Mouse (Mus musculus): ENCODE results near the gene Stx12. TPM values are rescaled to one million over a fixed set of nuclear protein-coding genes. Genes with fewer than 3 reads are reported as not detected.

The Stx12 gene
- polyA plus RNA-seq, 1 experiment from 2014 or later, result 54.3 TPM

DNA sequence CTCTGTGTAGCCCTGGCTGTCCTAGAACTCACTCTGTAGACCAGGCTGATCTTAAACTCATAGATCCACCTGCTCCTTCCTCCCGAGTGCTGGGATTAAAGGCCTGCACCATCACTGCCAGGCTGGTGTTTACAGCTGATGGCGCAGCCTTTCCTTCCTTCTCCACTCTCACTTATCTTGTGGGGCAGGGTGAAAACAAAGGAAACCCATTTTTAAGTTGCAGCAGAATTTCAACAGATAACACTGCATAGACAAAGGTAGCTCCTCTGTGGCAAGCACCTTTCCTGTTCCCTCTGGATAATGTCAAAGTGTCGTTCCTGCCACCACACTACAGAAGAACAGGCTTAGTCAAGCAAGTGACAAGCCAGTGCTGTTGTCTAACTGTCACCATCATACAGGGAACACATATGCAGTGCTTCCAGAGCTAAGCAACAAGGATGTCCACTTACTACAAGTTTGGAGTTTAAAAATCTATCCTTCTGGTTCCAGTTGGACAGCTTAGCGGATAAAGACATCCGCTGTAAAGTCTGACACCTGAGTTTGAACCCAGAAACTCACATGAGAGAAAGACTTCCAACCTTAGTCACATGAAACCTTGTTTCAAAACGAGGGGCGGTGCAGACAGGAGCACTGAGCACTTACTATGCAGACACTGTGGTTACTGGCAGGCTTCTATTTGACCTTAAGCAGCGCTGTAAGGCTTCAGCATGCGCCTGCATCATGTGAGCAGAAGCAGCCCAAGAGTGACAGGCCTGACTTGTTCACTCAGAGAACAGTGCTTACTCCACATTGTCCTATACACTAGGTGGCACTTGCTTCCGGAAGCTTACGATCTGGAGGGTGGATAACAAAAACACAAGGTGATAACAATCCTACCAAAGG is 10.6 kb downstream of the Stx12 start:
- Histone ChIP-seq H3K4me3 (ENCODE audit: low read length) (no peak overlapping the region), H3K36me3 (ENCODE audit: control insufficient read depth, insufficient read depth, low read length) (peaks cover 10% of the 10 kb centered on the region; the same call in 1 of the 2 replicates), H3K27ac (ENCODE audit: low read length) (peak overlapping the region; percentile 77), H3K27me3 (replicated peaks; ENCODE audit: control insufficient read depth, insufficient read depth, low read length) (no peaks in the 10 kb centered on the region), H3K9ac (ENCODE audit: low read depth, low read length) (no peak overlapping the region), H3K9me3 (ENCODE audit: control insufficient read depth, low read length) (no peaks in the 10 kb centered on the region), H3K4me2 (ENCODE audit: low read depth, low read length) (0 out of 2 replicates have a peak overlapping the region, but pooled peaks have one; percentile 18), H3K4me1 (ENCODE audit: control insufficient read depth, insufficient read depth, low read length) (peaks cover 13% of the 10 kb centered on the region; the same call in 1 of the 2 replicates)
- 73% methylated on average over 11 of the region's 11 CpGs for WGBS
- peak; percentile 87 for ATAC-seq

DNA sequence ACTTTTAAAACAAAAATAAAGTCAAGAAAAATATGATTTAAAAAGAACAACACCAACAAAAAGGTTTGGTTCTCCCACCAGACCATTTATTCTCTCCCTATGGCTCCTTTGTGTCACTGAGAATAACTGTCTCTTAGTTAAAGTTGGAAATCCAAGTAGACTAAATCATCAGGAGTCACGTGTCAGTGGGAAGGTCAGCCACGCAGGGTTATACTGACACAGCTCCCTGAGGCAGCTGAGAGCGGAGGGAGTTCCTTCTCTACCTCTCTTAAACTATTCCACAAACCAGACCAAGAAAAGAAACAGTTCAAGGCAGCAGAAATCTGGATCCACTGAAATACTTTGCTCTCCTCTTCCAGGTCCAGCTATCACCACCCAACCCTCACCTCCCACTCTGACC is 13.2 kb downstream of the Stx12 start:
- no peak overlapping the region for H3K4me3 ChIP-seq (ENCODE audit: low read length)
- H3K4me2 ChIP-seq (ENCODE audit: low read depth, low read length), result no peak overlapping the region
- H3K27me3 ChIP-seq (replicated peaks; ENCODE audit: control insufficient read depth, insufficient read depth, low read length), result no peaks in the 10 kb centered on the region
- 95% methylated on average over 3 of the region's 3 CpGs for WGBS
- no peaks in the 10 kb centered on the region for H3K9me3 ChIP-seq (ENCODE audit: control insufficient read depth, low read length)
- peaks cover 13% of the 10 kb centered on the region; the same call in 1 of the 2 replicates for H3K4me1 ChIP-seq (ENCODE audit: control insufficient read depth, insufficient read depth, low read length)
- peaks cover 23% of the 10 kb centered on the region for H3K36me3 ChIP-seq (ENCODE audit: control insufficient read depth, insufficient read depth, low read length)
- no peak overlapping the region for H3K9ac ChIP-seq (ENCODE audit: low read depth, low read length)
- no peak for ATAC-seq
- H3K27ac ChIP-seq (ENCODE audit: low read length), result no peak overlapping the region

DNA sequence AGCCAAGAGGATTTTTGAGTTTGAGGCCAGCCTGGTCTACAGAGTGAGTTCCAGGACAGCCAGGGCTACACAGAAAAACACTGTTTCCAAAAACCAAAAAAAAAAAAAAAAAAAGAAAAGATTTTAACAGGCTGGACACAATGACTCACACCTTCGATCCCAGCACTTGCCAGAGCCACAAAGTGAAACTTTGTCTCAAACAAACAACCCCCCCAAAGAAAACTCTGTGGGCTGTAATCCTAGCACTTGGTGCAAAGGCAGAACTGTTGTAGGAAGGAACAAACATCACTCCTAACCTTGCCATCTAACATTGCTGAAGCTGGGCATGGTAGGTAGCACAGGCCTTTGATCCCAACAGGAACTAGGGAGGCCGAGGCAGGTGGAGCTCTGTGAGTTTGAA is 19.5 kb downstream of the Stx12 start:
- no peaks in the 10 kb centered on the region for H3K9me3 ChIP-seq (ENCODE audit: control insufficient read depth, low read length)
- H3K4me3 ChIP-seq (ENCODE audit: low read length), result no peak overlapping the region
- no peaks in the 10 kb centered on the region for H3K4me1 ChIP-seq (ENCODE audit: control insufficient read depth, insufficient read depth, low read length)
- no peak overlapping the region for H3K4me2 ChIP-seq (ENCODE audit: low read depth, low read length)
- WGBS, result 92% methylated on average over 2 of the region's 2 CpGs
- H3K36me3 ChIP-seq (ENCODE audit: control insufficient read depth, insufficient read depth, low read length), result peaks cover 29% of the 10 kb centered on the region
- H3K27me3 ChIP-seq (replicated peaks; ENCODE audit: control insufficient read depth, insufficient read depth, low read length), result no peaks in the 10 kb centered on the region
- ATAC-seq, result no peak
- H3K9ac ChIP-seq (ENCODE audit: low read depth, low read length), result no peak overlapping the region
- H3K27ac ChIP-seq (ENCODE audit: low read length), result no peak overlapping the region

DNA sequence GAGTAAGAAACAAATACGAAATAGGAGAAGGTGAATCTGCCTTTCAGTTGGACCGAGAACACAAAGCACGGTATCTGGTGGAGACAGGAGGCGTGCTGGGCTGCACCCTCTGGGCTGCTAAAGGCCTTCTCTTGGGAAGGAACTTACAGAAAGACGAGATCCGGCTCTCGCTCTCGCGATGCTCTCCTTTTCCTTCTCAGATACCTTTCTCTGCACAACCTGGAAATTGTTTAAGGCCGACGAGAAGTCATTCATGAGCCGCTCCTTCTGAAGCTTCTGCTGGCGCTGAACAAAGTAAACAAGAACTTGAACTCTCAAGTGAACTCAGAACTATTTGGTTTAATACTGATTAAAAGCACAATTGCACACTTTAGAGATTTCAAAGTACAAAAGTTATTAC is 21.3 kb downstream of the Stx12 start:
- Histone ChIP-seq H3K9ac (ENCODE audit: low read depth, low read length) (no peak overlapping the region), H3K4me1 (ENCODE audit: control insufficient read depth, insufficient read depth, low read length) (no peaks in the 10 kb centered on the region), H3K9me3 (ENCODE audit: control insufficient read depth, low read length) (no peaks in the 10 kb centered on the region), H3K27ac (ENCODE audit: low read length) (peak overlapping the region; percentile 35), H3K36me3 (ENCODE audit: control insufficient read depth, insufficient read depth, low read length) (peaks cover 19% of the 10 kb centered on the region), H3K27me3 (replicated peaks; ENCODE audit: control insufficient read depth, insufficient read depth, low read length) (no peaks in the 10 kb centered on the region), H3K4me3 (ENCODE audit: low read length) (no peak overlapping the region), H3K4me2 (ENCODE audit: low read depth, low read length) (no peak overlapping the region)
- peak; percentile 86 for ATAC-seq
- 65% methylated on average over 13 of the region's 13 CpGs for WGBS

DNA sequence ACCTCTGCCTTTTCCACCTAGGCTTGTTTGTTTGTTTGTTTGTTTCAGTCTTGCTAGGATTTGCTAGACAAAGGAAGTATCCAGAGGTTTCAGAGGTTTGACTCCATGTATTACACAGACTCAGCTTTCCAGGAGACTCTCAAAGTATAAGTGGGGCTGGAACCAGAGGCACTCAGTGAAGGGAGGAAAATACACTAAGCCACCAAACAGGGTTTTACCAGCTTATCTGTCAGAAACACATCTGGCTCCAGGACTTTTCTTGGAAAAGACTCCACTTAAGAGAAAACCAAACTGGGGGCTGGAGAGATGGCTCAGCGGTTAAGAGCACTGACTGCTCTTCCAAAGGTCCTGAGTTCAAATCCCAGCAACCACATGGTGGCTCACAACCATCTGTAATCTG is 23.4 kb downstream of the Stx12 start:
- H3K4me3 ChIP-seq (ENCODE audit: low read length), result no peak overlapping the region
- no peak for ATAC-seq
- no peaks in the 10 kb centered on the region for H3K9me3 ChIP-seq (ENCODE audit: control insufficient read depth, low read length)
- H3K9ac ChIP-seq (ENCODE audit: low read depth, low read length), result no peak overlapping the region
- no peaks in the 10 kb centered on the region for H3K27me3 ChIP-seq (replicated peaks; ENCODE audit: control insufficient read depth, insufficient read depth, low read length)
- H3K27ac ChIP-seq (ENCODE audit: low read length), result no peak overlapping the region
- H3K4me1 ChIP-seq (ENCODE audit: control insufficient read depth, insufficient read depth, low read length), result no peaks in the 10 kb centered on the region
- WGBS, result 93% methylated on average over 1 of the region's 1 CpGs
- peaks cover 17% of the 10 kb centered on the region for H3K36me3 ChIP-seq (ENCODE audit: control insufficient read depth, insufficient read depth, low read length)
- H3K4me2 ChIP-seq (ENCODE audit: low read depth, low read length), result no peak overlapping the region

DNA sequence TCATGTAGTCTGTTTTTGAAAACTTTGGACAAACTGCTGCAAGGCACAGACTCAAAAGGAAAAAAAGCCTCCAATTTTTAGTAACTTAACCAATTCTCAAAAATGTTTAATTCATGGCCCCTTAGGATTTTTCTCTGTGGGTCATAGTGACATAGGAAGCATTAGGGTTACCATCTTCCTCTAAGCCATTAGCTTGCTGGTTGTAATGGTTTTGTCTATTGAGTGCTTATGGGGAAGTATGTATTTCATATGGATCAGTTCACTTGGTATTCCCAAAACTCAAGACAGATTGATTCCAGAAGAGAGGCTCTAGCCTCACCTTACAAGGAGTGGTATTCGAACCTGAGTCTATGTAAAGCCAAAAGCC is 40.6 kb downstream of the Stx12 start:
- H3K27ac ChIP-seq (ENCODE audit: low read length), result no peak overlapping the region
- H3K9ac ChIP-seq (ENCODE audit: low read depth, low read length), result peak overlapping the region; percentile 92; the same call in 1 of the 2 replicates

DNA sequence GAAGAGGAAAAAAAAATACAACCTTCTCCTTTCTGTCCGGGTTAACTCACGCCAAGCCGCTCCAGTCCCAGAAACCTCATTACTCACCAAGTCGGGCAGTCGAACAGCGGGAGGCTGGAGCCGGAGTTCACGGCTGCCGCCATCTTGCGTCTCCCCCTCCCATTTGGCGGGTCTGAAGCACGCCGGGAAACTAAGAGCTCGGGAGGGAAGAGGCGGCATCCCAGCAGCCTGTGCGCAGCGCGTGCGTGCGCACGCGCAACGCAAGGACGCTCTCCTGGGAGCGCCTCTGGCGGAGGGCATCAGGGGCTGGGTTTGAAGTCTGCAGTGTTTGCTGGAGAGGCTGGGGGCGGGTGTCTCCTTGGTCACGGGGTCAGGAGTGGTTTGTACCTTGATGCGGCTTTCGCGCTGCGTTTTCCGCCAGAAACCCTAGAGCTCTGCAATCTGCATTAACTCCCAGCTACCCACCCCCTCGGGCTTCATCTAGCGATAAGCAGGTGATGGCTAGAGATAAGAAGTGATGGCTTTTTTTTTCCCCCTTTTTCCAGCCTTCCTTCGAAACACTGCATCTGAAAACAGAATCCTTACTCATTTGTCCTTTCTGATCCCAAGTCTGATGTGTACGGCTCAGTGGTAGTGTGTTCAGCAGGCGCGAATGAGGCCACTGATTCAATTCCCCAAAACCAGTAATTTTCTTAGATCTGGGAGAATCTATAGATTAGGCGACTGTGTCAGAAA is 41.2 kb downstream of the Stx12 start, which contains the start of gene Ppp1r8:
Gene Ppp1r8 (minus strand): TSS at position 200 of the 735 bp plus-strand sequence.
- peak within 1 kb of the TSS; percentile 92 for H3K9ac ChIP-seq (ENCODE audit: low read depth, low read length)
- peaks cover 9% of the 10 kb centered on the region for H3K4me1 ChIP-seq (ENCODE audit: control insufficient read depth, insufficient read depth, low read length)
- no peaks in the 10 kb centered on the region for H3K36me3 ChIP-seq (ENCODE audit: control insufficient read depth, insufficient read depth, low read length)
- peak; percentile 99 for ATAC-seq
- H3K27ac ChIP-seq (ENCODE audit: low read length), result peak within 1 kb of the TSS; percentile 67
- H3K27me3 ChIP-seq (replicated peaks; ENCODE audit: control insufficient read depth, insufficient read depth, low read length), result no peaks in the 10 kb centered on the region
- under 1% methylated on average over 40 of the region's 40 CpGs for WGBS
- peak within 1 kb of the TSS; percentile 90 for H3K4me3 ChIP-seq (ENCODE audit: low read length)
- peak within 1 kb of the TSS; percentile 74 for H3K4me2 ChIP-seq (ENCODE audit: low read depth, low read length)
- H3K9me3 ChIP-seq (ENCODE audit: control insufficient read depth, low read length), result 0 out of 2 replicates have a peak, but pooled peaks cover 2% of the 10 kb centered on the region

More for the DNA sequence above, 40.6 kb downstream of the Stx12 start:
- peak overlapping the region; percentile 70 for H3K4me2 ChIP-seq (ENCODE audit: low read depth, low read length)
- no peak for ATAC-seq
- no peak overlapping the region; the same call in 1 of the 2 replicates for H3K4me3 ChIP-seq (ENCODE audit: low read length)
- WGBS, result 82% methylated on average over 1 of the region's 1 CpGs
- 0 out of 2 replicates have a peak, but pooled peaks cover 2% of the 10 kb centered on the region for H3K9me3 ChIP-seq (ENCODE audit: control insufficient read depth, low read length)
- H3K27me3 ChIP-seq (replicated peaks; ENCODE audit: control insufficient read depth, insufficient read depth, low read length), result no peaks in the 10 kb centered on the region
- no peaks in the 10 kb centered on the region for H3K36me3 ChIP-seq (ENCODE audit: control insufficient read depth, insufficient read depth, low read length)
- H3K4me1 ChIP-seq (ENCODE audit: control insufficient read depth, insufficient read depth, low read length), result peaks cover 9% of the 10 kb centered on the region

DNA sequence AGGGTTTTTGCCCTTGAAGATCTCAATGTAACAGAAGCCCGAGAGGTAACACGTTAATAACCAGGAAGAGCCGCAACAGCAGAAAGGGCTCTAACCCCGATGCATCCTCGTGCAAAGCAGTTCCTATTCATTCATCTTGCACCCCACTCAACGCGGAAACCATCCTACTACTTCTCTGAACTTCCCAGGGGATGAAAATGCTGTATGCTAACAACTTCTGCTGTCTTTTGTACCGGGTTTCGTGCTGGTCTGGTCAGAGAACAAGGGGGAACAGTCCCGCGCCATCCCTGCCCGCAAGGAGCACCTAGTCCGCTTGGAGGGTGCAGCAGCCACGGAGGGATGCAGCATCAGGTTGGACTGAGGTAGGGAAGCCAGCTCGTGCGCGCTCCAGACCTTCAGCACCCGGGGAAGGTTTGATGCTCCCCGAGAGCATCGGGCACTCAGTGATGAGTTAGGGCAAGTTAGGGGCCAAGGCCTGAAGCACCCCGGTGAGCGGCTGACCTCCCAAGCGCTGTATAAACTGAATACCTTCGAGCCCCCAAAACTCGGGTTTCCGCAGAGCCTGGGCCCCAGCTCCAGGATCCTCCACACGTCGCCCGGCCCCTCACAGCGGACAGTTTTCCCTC is 41.9 kb downstream of the Stx12 start:
- no peak; the same call in none of the 2 replicates for ATAC-seq
- 0 out of 2 replicates have a peak, but pooled peaks cover under 1% of the 10 kb centered on the region for H3K36me3 ChIP-seq (ENCODE audit: control insufficient read depth, insufficient read depth, low read length)

DNA sequence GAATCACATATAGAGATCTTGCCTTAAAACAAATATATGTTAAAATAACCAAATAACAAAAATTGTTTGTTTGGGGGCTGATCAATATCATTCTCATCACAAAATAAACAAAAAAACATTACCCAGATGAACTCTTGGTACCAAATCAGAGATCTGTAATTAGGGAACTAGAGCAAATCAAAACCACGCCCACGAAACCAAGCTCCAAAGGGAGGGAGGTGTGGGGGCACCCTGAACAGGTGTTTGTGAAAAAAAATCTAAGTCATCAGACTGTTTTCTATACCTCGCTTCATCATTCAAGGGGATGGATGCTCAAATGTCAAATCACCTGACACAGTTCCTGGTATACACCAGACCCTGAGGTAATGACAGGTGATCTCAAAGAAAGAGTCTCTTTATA is 42.8 kb downstream of the Stx12 start:
- H3K9me3 ChIP-seq (ENCODE audit: control insufficient read depth, low read length), result no peaks in the 10 kb centered on the region
- no peak overlapping the region for H3K27ac ChIP-seq (ENCODE audit: low read length)
- no peaks in the 10 kb centered on the region for H3K27me3 ChIP-seq (replicated peaks; ENCODE audit: control insufficient read depth, insufficient read depth, low read length)
- peak overlapping the region; percentile 90 for H3K4me3 ChIP-seq (ENCODE audit: low read length)
- no peak for ATAC-seq
- H3K4me2 ChIP-seq (ENCODE audit: low read depth, low read length), result peak overlapping the region; percentile 74
- H3K36me3 ChIP-seq (ENCODE audit: control insufficient read depth, insufficient read depth, low read length), result 0 out of 2 replicates have a peak, but pooled peaks cover 5% of the 10 kb centered on the region
- 68% methylated on average over 3 of the region's 3 CpGs for WGBS
- H3K9ac ChIP-seq (ENCODE audit: low read depth, low read length), result peak overlapping the region; percentile 92
- H3K4me1 ChIP-seq (ENCODE audit: control insufficient read depth, insufficient read depth, low read length), result peaks cover 9% of the 10 kb centered on the region

More for the DNA sequence above, 41.9 kb downstream of the Stx12 start:
- H3K27ac ChIP-seq (ENCODE audit: low read length), result peak overlapping the region; percentile 67
- peak overlapping the region; percentile 90 for H3K4me3 ChIP-seq (ENCODE audit: low read length)
- H3K27me3 ChIP-seq (replicated peaks; ENCODE audit: control insufficient read depth, insufficient read depth, low read length), result no peaks in the 10 kb centered on the region
- H3K9me3 ChIP-seq (ENCODE audit: control insufficient read depth, low read length), result 0 out of 2 replicates have a peak, but pooled peaks cover 2% of the 10 kb centered on the region
- under 1% methylated on average over 30 of the region's 30 CpGs for WGBS
- peak overlapping the region; percentile 92 for H3K9ac ChIP-seq (ENCODE audit: low read depth, low read length)
- H3K4me2 ChIP-seq (ENCODE audit: low read depth, low read length), result peak overlapping the region; percentile 74
- H3K4me1 ChIP-seq (ENCODE audit: control insufficient read depth, insufficient read depth, low read length), result peaks cover 9% of the 10 kb centered on the region
